Mouse (Mus musculus): Measurements from ENCODE around the gene Cpxm2. TPM values are rescaled to one million over a fixed set of nuclear protein-coding genes. Genes with fewer than 3 reads are reported as not detected.

Gene Cpxm2
- 9.5 TPM for polyA plus RNA-seq (2014; fragmentation: Illumina TruSeq; extraction: RNeasy Lipid Tissue Mini Kit (QIAGEN cat#74804); ENCODE audit: low read depth, low replicate concordance)

GRCm38 (mm10) chr7:132154368-132154961 lies at the start of gene Cpxm2:
TSS of gene Cpxm2 (minus strand) at chr7:132154739.

Other genes starting within 250 kb of the Cpxm2 start
- not detected for gene Gpr26, start 188.3 kb downstream of the Cpxm2 start, polyA plus RNA-seq (2014; fragmentation: Illumina TruSeq; extraction: RNeasy Lipid Tissue Mini Kit (QIAGEN cat#74804); ENCODE audit: low read depth, low replicate concordance)
- gene Chst15, start 162.5 kb upstream of the Cpxm2 start, polyA plus RNA-seq (2014; fragmentation: Illumina TruSeq; extraction: RNeasy Lipid Tissue Mini Kit (QIAGEN cat#74804); ENCODE audit: low read depth, low replicate concordance) = 18.8 TPM